Mouse (Mus musculus) myocyte (in vitro differentiated cells): ENCODE measurements around the gene Bbof1. TPM values are rescaled to one million over a fixed set of nuclear protein-coding genes. Genes with fewer than 3 reads are reported as not detected.

Experiments used
- H3K27me3 ChIP-seq: one replicate; pipeline ENCODE4 v1.6.1; 2011; ENCODE audit not compliant: control insufficient read depth, insufficient read depth, insufficient read length
- H3K36me3 ChIP-seq: one replicate; pipeline ENCODE4 v1.6.1; 2011; ENCODE audit not compliant: control insufficient read depth, insufficient read depth
- H3K4me2 ChIP-seq: one replicate; pipeline ENCODE4 v1.6.1; 2011; ENCODE audit warnings: low read depth, control low read depth
- H3K4me3 ChIP-seq: one replicate; pipeline ENCODE4 v1.5.1; 2011; ENCODE audit warnings: mild to moderate bottlenecking, control low read depth, moderate library complexity
- H3K79me2 ChIP-seq: one replicate; pipeline ENCODE4 v1.6.1; 2011; ENCODE audit not compliant: control insufficient read depth, insufficient read depth
- H3ac ChIP-seq: one replicate; pipeline ENCODE4 v1.6.1; 2011; ENCODE audit not compliant: control insufficient read depth, insufficient read length
- CEBPB ChIP-seq: IDR thresholded peaks from 2 replicates; pipeline ENCODE4 v1.6.1; 2011; ENCODE audit warnings: mild to moderate bottlenecking, moderate library complexity; ENCODE audit not compliant: poor library complexity, insufficient read depth, severe bottlenecking
- E2F4 ChIP-seq: IDR thresholded peaks from one replicate; pipeline ENCODE4 v1.6.1; 2011; ENCODE audit warnings: mild to moderate bottlenecking, control low read depth, moderate library complexity; ENCODE audit not compliant: insufficient read depth
- MAX ChIP-seq: IDR thresholded peaks from one replicate; pipeline ENCODE4 v1.6.1; 2011; ENCODE audit warnings: low read depth, mild to moderate bottlenecking, control low read depth
- MYOD1 ChIP-seq, 3 experiments: IDR thresholded peaks; one replicate each; pipeline ENCODE4 v1.6.1; 2011; ENCODE audit warnings: control low read depth in 2 of 3, low read depth in 2 of 3, mild to moderate bottlenecking in 2 of 3, moderate library complexity in 1 of 3; ENCODE audit not compliant: insufficient read length in 2 of 3, control insufficient read depth in 1 of 3
- MYOG ChIP-seq, 3 experiments: IDR thresholded peaks; one replicate each; pipeline ENCODE4 v1.6.1; 2011; ENCODE audit warnings: control low read depth in 2 of 3, low read depth in 2 of 3, mild to moderate bottlenecking in 2 of 3; ENCODE audit not compliant: insufficient read length in 2 of 3, control insufficient read depth in 1 of 3, insufficient read depth in 1 of 3
- POLR2A ChIP-seq: IDR thresholded peaks from one replicate; pipeline ENCODE4 v1.6.1; 2011; ENCODE audit warnings: low read depth, mild to moderate bottlenecking, control low read depth, moderate library complexity; ENCODE audit not compliant: insufficient read length
- POLR2AphosphoS2 ChIP-seq: IDR thresholded peaks from one replicate; pipeline ENCODE4 v1.6.1; 2011; ENCODE audit warnings: low read depth, control low read depth; ENCODE audit not compliant: insufficient read length
- REST ChIP-seq: IDR thresholded peaks from one replicate; pipeline ENCODE4 v1.6.1; 2011; ENCODE audit warnings: mild to moderate bottlenecking, control low read depth, moderate library complexity; ENCODE audit not compliant: insufficient read depth, insufficient read length
- SRF ChIP-seq: IDR thresholded peaks from one replicate; pipeline ENCODE4 v1.6.1; 2011; ENCODE audit warnings: low read depth; ENCODE audit not compliant: control insufficient read depth, insufficient read length
- TCF12 ChIP-seq: IDR thresholded peaks from one replicate; pipeline ENCODE4 v1.6.1; 2011; ENCODE audit warnings: mild to moderate bottlenecking, control low read depth; ENCODE audit not compliant: poor library complexity, insufficient read depth, severe bottlenecking
- TCF3 ChIP-seq: IDR thresholded peaks from one replicate; pipeline ENCODE4 v1.6.1; 2011; ENCODE audit warnings: low read depth, control low read depth; ENCODE audit not compliant: insufficient read length
- USF1 ChIP-seq: IDR thresholded peaks from one replicate; pipeline ENCODE4 v1.6.1; 2011; ENCODE audit warnings: low read depth, mild to moderate bottlenecking, control low read depth, moderate library complexity
- polyA plus RNA-seq: library from polyadenylated mRNA; unstranded; fragments of >200 nt; fragmentation: generic; extraction: Trizol; gene quantifications from one replicate; pipeline ENCODE4 v1.2.1, GENCODE M21; 2012; ENCODE audit warnings: missing spikeins

Gene Bbof1
- polyA plus RNA-seq, 1 experiment = 0.38 TPM

DNA sequence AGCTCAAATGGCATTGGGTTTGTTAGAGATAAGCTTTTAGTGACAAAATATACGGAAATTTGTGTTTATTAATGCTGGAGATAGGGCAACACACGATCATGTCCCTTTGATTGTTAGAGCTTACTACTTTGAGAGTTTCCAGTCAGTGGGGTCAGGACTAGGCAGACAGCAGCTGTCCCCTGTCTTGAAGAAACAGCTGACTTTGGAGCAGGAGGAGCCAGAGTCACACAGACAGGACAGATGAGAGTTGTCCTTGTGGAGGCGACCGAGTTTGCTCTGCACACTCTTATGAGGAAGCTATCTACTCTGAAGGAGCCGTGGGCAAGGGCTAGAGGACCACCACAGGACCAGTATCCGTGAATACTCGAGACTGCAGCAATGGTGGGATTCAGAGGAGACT, 70.1 kb downstream of the Bbof1 start:
- TF ChIP-seq MYOG (IDR thresholded peaks at IDR 0.05; ENCODE audit: control insufficient read depth in 1 of 3, insufficient read depth in 1 of 3, insufficient read length in 2 of 3, low read depth in 2 of 3) (peak in 2 of 3 experiments; percentile 42 to 70), MAX (no peak), MYOD1 (IDR thresholded peaks at IDR 0.05; ENCODE audit: control insufficient read depth in 1 of 3, insufficient read length in 2 of 3, low read depth in 2 of 3) (peak in 2 of 3 experiments; percentile 66 to 71), TCF3 (no peak)

DNA sequence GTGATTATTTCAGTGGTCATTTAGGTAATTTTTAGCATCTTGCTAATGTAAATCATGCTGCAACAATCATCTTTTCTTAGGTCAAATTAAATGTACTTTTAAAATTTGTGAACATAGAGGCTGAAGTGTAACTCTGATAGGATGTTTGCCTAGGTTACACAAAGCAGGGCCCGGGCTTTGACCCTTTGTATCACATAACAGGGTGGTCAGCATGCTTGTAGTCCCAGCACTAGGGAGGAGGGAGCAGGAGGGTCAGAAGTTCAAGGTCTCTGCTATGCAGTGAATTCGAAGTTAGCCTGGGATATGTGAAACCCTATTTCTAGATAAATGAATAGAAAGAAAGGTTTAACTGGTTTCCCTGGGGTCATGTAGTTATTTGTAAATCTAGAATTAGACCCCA, 72.4 kb downstream of the Bbof1 start:
- Histone ChIP-seq H3K36me3 (peaks cover 7% of the 10 kb centered on the region), H3ac (no peak overlapping the region), H3K27me3 (no peaks in the 10 kb centered on the region), H3K4me3 (no peak overlapping the region), H3K4me2 (no peak overlapping the region), H3K79me2 (no peaks in the 10 kb centered on the region)
- TF ChIP-seq TCF3 = no peak
- TF ChIP-seq MYOD1 (IDR thresholded peaks at IDR 0.05; ENCODE audit: control insufficient read depth in 1 of 3, insufficient read length in 2 of 3, low read depth in 2 of 3) = no peak
- TF ChIP-seq CEBPB = no peak
- no peak for TF ChIP-seq E2F4
- no peak for TF ChIP-seq SRF
- TF ChIP-seq USF1 = no peak
- TF ChIP-seq MYOG (IDR thresholded peaks at IDR 0.05; ENCODE audit: control insufficient read depth in 1 of 3, insufficient read depth in 1 of 3, insufficient read length in 2 of 3, low read depth in 2 of 3) = no peak
- TF ChIP-seq REST = no peak
- TF ChIP-seq TCF12 = no peak
- no peak for TF ChIP-seq POLR2AphosphoS2
- no peak for TF ChIP-seq MAX

More for the DNA sequence above, 70.1 kb downstream of the Bbof1 start:
- no peak overlapping the region for H3ac ChIP-seq
- H3K4me2 ChIP-seq = no peak overlapping the region
- H3K79me2 ChIP-seq = no peaks in the 10 kb centered on the region
- no peak overlapping the region for H3K4me3 ChIP-seq
- H3K36me3 ChIP-seq = peaks cover 7% of the 10 kb centered on the region
- H3K27me3 ChIP-seq = no peaks in the 10 kb centered on the region

DNA sequence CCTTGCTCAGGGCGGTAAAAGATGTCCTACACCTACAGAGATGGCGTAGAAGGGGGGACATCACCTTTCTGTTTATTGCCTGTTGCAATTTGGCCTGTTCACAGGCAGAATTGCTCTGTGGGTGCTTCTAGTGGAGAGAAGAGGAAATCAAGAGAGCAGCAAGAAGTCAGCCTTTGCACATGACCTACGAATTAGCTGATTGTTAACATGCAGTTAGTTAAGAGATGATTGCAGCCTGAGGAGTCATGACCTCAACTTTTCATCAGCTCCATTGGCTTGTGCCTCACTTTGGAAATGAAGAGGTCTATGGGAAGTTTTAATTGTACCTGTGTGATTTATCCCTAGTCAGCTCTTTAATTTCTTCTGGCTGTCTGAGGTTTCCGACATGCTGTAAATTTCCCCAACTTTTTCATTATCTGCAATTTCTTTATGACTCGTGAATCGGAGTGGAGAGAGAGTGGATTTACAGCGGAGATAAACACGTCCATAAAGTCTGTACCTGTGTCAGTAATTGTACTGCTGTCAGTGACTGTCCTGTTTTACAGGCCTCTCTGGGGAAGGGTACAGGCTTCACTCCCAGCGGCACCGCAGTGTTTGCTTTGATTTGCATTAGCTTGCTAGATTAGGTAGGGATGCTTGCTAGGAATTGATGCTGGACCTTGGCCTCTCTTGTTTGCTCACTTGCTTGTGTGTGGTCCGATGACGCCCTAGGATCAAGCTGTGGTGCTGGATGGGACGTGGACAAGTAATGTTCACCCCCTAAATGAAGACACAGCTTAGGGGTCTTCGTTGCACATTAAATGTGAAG, 74.1 kb downstream of the Bbof1 start:
- H3K4me3 ChIP-seq = no peak overlapping the region
- H3K36me3 ChIP-seq = peaks cover 7% of the 10 kb centered on the region
- no peaks in the 10 kb centered on the region for H3K27me3 ChIP-seq
- no peak overlapping the region for H3K4me2 ChIP-seq
- TF ChIP-seq MAX = no peak
- no peaks in the 10 kb centered on the region for H3K79me2 ChIP-seq
- H3ac ChIP-seq = no peak overlapping the region

DNA sequence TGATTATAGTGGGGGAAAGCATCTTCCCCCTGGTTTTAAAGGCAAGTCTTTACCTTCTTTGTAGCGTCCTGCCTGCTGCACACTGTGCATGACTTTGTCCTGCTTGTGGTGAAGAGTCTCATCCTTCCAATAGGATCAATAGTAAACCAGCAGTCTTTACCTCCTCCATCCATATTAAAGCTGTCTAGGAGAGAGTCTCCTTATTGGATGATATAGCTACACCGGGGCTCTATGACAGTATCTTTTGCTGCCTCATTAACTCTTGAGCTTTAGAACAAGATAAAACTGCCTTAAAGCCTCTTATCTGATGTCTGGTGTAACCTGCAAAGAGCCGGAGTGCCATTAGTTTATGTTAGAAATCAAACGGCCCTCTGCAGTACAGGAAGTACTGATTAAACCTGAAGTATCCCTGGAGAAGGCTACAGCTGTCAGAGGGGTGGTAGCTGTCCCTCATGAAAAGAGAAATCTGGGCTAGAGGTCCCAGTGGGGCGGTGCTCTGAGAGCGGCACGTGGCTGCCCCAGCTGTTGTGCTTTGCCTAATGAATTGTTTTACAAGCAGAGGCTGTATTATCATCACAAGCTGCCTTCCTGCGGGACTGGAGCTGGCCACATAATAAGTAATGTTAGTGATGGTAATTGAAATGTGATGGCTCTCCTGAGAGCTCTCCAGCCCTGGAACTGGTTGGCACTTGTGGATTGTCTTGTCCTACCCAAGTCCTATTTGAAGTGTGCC, 78.6 kb downstream of the Bbof1 start:
- no peaks in the 10 kb centered on the region for H3K79me2 ChIP-seq
- peak overlapping the region; percentile 45 for H3K4me2 ChIP-seq
- H3K4me3 ChIP-seq = no peak overlapping the region
- H3K36me3 ChIP-seq = peaks cover 3% of the 10 kb centered on the region
- H3ac ChIP-seq = no peak overlapping the region
- no peaks in the 10 kb centered on the region for H3K27me3 ChIP-seq
- no peak for TF ChIP-seq TCF12
- TF ChIP-seq E2F4 = no peak
- peak; percentile 34 for TF ChIP-seq USF1
- no peak for TF ChIP-seq MAX
- TF ChIP-seq CEBPB = no peak
- TF ChIP-seq MYOG (IDR thresholded peaks at IDR 0.05; ENCODE audit: control insufficient read depth in 1 of 3, insufficient read depth in 1 of 3, insufficient read length in 2 of 3, low read depth in 2 of 3) = peak; percentile 10 to 70 (median 57)
- TF ChIP-seq MYOD1 (IDR thresholded peaks at IDR 0.05; ENCODE audit: control insufficient read depth in 1 of 3, insufficient read length in 2 of 3, low read depth in 2 of 3) = peak in 2 of 3 experiments; percentile 39 to 66
- TF ChIP-seq TCF3 = no peak
- TF ChIP-seq SRF = no peak
- no peak for TF ChIP-seq REST
- no peak for TF ChIP-seq POLR2A
- no peak for TF ChIP-seq POLR2AphosphoS2

Other genes with a start within 250 kb of the Bbof1 start
- gene Elmsan1, start 190.2 kb upstream of the Bbof1 start, polyA plus RNA-seq = 13.7 TPM
- 40.4 TPM for gene Ptgr2, start 123.8 kb upstream of the Bbof1 start, polyA plus RNA-seq
- 18.7 TPM for gene Zfp410, start 92.2 kb upstream of the Bbof1 start, polyA plus RNA-seq
- 34.3 TPM for gene Coq6, start 47.4 kb upstream of the Bbof1 start, polyA plus RNA-seq
- 0.92 TPM for gene Fam161b, start 47.2 kb upstream of the Bbof1 start, polyA plus RNA-seq
- 6.3 TPM for gene Entpd5, start within 50 bp of the Bbof1 start, polyA plus RNA-seq
- 3.8 TPM for gene Rnf113a2, start 8.1 kb downstream of the Bbof1 start, polyA plus RNA-seq
- 2.6 TPM for gene Aldh6a1, start 41.9 kb downstream of the Bbof1 start, polyA plus RNA-seq
- 3.6 TPM for gene Lin52, start 42.4 kb downstream of the Bbof1 start, polyA plus RNA-seq
- not detected for gene Vsx2, start 160.7 kb downstream of the Bbof1 start, polyA plus RNA-seq
- 16.4 TPM for gene Abcd4, start 208.3 kb downstream of the Bbof1 start, polyA plus RNA-seq
- not detected for gene Vrtn, start 231.9 kb downstream of the Bbof1 start, polyA plus RNA-seq